Mouse (Mus musculus) adrenal gland, adult (tissue): Measurements from ENCODE around the gene Jade2.

ENCODE experiments used
- DNase-seq, 2 experiments: peaks; one replicate each; pipeline ENCODE4 v3.0.0; 2022 to 2023; ENCODE audit warnings: low spot score in 1 of 2; ENCODE audit not compliant: inconsistent age in 2 of 2

Jade2 gene

GRCm38 (mm10) chr11:51857081-51857671 lies at the start of gene Jade2:
Jade2 (minus strand) TSS chr11:51857653.
- DNase-seq, result peak; percentile 76 to 92

- DNase-seq, result no peak
These were observed 46.8 kb upstream of the Jade2 start for GRCm38 (mm10) chr11:51904224-51904623.

- no peak for DNase-seq
These were observed 42.2 kb upstream of the Jade2 start for GRCm38 (mm10) chr11:51899691-51900090.

DNA sequence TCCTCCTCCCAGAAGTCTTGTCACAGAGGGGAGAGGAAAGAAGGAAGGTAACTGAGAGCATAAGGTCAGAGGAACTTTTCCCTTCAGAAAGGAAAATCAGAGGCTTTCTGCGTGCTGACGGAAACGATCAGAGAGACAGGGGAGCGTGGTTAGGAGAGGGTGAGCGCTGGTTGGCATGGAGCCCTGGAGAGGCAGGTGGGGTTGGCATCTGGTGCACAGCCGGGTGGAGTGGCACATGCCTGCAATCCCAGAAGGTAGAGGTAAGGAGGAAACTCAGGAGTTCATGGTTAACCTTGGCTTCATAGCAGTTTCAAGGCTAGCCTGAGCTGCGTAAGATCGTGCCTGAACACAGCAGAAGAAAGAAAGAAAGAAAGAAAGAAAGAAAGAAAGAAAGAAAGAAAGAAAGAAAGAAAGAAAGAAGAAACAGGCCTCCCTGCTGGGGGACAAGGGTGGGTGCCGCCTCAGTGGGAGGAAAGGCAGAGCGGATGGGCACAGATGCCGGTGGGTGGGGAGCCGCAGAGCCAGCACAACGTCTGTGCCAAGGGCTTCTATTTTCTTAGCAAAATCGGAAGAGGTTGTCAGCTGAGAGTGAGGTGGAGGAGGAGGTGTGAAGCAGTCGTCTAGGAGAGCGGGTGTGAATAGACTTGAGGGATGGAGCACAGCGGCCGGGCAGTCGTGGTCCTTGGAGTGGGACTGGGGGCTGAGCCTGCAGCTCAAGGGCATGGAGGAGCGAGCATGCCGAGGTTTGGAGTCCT lies 41.0 kb upstream of the Jade2 start:
- no peak for DNase-seq

GRCm38 (mm10) chr11:51897311-51897710 lies 39.9 kb upstream of the Jade2 start:
- peak in 1 of 2 experiments; percentile 36 for DNase-seq

- DNase-seq, result no peak
These were observed 38.6 kb upstream of the Jade2 start for GRCm38 (mm10) chr11:51896012-51896411.

GRCm38 (mm10) chr11:51885681-51886080 lies 28.2 kb upstream of the Jade2 start:
- peak in 1 of 2 experiments; percentile 51 for DNase-seq

- no peak for DNase-seq
These were observed 26.6 kb upstream of the Jade2 start for GRCm38 (mm10) chr11:51884092-51884491.

DNA sequence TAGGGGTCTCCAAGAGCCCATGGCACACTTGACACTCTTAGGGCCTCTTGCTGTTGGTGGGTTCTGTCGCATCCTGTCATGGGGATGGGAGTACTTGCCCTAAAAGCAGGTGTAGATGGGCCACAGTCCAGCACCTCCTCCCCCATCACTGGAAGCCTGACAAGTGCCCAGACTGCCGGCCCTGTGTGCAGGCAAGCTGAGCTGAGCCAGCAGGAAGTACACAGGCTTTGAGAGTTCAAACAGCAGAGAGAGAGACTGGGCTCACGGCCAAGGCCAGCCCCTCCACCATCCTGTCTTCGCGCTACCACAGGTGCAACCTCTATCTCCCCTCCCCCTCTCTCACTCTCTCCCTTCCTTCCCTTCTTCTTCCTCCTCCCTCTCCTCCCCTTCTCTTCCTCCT lies 26.2 kb upstream of the Jade2 start:
- peak; percentile 34 to 64 for DNase-seq

GRCm38 (mm10) chr11:51881776-51882175 lies 24.3 kb upstream of the Jade2 start:
- no peak for DNase-seq

DNA sequence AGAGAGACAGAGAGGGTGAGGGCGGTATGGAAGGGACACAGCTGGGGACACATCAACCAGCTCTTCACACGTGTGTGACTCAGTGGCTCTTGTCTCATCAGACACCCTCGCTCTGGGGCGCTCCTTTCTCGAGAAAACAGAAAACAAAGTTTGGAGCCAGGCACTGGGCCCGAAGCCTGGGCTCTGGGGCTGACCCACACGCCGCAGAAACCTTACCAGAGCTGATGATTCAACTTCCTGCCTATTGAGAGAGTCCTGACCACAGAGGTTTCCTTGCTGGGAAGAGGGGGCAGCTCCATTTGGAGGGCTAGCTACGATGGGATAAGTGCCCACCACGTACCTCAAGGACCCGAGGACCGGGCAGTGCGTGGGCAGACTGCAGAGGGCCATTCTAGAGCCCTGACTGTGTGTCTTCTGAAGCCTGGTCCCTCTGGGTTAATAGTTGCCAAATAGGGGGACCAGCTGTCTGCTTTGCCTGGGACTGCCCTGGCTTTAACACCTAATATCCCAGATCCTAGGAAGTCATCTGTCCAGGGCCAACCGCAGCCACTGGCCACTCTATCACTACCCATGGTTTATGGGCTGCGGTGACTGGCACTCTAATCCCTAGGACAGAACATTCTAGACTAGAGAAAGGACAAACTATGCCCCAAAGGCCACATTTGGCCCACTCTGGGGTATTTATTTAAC lies 23.7 kb upstream of the Jade2 start:
- no peak for DNase-seq

DNA sequence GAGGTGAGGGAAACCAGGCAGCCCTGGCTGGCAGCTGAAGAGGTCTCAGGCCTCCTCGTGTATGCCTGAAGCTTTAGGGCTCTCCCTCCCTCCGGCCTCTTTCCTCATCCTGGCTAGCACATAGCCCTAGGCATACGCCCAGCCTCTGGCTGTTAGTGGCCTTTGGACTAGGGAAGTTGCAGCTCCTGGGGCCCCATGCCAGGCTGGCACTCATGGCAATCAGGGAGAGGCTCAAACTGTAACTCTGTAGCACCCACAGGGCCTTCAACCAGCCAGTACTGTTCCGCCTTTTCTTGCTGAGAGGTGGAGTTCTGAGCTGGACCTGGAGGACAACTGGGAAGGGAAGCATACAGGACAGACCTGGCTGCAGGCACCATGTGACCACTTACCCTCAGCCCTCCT lies 19.5 kb upstream of the Jade2 start:
- DNase-seq, result peak; percentile 32 to 72

- DNase-seq, result no peak
These were observed 18.3 kb upstream of the Jade2 start for GRCm38 (mm10) chr11:51875792-51876195.

DNA sequence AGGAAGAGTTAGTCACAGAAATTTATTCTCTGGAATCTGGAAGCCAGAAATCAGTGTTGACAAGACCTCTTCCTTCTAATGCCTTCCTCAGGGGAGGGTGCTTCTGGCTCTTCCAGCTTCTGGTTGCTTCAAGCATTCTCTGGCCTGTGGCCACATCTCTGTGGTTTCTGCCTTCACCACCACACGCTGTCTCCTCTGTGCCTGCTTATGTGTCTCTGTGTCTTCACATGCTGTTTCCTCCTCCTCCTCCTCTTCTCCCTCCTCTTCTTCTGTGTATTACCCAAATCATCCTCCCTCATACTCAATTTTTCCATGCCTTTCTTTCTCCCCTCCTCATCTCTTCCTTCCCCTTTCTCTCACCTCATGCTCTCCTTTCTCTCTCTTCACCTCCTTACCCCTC lies 17.6 kb upstream of the Jade2 start:
- peak; percentile 61 to 65 for DNase-seq

- DNase-seq, result peak; percentile 95
These were observed 17.0 kb upstream of the Jade2 start for GRCm38 (mm10) chr11:51874266-51875036.

- no peak for DNase-seq
These were observed 15.7 kb upstream of the Jade2 start for GRCm38 (mm10) chr11:51873141-51873540.

GRCm38 (mm10) chr11:51867261-51867660 lies 9.8 kb upstream of the Jade2 start:
- no peak for DNase-seq

DNA sequence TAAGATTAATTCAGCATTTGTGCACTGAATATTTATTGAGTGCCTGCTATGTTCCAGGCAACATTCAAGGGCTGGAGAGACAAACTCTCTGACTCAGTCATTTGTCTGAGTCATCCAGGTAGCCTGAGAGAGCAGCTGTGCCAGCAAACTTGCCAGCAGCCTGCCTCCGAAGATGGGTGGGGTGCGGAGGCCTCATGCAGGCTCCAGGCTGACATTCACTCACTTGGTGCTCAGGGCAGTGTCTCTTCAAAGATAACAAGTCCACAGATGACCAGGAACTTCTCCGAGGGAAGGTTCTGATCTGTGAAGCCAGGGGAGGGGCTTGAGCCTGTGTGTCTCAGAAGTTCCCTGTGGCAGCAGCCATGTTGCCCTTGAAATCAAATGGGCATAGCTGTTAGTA lies 8.6 kb upstream of the Jade2 start:
- DNase-seq, result peak; percentile 49 to 67

DNA sequence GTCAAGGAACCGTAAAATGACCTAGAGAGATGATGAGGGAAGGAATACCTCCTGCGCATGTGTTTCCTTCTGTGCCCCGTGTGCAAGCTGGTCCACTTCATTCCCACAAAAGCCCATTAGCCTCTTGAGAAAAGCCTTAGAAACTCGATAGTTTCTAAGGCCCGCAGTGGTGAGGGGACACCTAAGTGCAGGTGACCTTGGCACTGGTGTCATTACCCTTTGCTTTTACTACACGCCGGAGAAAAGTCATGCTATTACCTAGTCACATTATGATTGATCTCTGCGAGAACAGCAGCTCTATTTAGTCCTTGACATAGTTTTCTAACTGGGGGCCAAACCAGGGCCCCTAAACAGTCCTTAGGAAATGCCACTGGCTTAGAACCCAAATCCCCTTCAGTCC lies 3.2 kb upstream of the Jade2 start:
- DNase-seq, result peak in 1 of 2 experiments; percentile 65

DNA sequence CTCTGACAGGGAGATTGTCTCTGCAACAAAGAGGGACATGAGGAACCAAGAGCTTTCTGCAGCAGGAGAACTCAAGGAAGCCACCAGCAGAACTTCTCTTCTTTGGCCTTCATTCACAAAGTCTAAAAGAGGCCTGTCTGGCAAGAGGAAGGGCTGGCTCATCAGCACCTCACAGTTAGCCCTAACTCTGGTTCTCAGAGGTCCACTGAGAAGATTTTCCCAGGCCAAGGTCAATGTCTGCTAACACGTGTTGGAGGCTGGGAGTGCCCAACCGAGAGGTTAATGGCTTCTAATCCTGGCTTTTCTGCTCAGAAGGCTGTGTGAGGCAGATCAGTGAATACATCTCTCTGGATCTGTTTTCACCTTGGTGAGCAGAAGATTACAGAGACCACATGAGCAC lies 2.1 kb upstream of the Jade2 start:
- DNase-seq, result peak; percentile 45 to 79

DNA sequence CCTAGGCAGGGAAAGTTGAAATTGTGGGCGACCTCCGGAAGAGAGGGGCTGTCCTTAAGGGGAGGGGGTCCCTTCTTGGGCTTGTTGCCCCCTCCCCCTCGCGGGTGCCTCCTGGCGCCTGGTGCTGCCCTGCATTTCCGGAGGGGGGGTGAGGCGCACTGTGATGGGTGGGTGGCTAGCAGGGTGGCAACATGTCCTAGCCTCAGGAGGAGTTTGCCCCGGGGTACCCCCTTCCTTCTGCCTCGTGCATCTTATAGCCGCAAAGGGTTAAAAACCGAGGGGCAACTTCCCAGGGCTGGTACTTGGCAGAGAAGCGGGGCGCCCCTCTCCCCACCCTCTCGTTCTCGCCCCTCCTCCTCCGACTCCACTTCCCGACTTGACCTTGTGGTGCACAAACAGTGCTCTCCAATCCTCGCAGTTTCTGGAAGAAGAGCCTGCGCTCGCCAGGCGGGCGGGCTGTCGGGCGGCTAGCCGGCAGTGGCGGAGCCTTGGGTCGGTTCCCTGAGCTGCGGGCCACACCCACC lies 1.1 kb upstream of the Jade2 start:
- peak; percentile 92 to 96 for DNase-seq
